Mouse (Mus musculus) stomach, embryonic 16.5 days (tissue): ENCODE measurements at regions not wholly inside any gene's neighbourhood (a gene's known extent, or its start where the extent isn't known, plus 50 kb on each side); places are given as distances from the start of the nearest gene placed in this dataset.

ENCODE experiments used
- ATAC-seq: fragments of 200-750 bp; cut with Nextera tagmentation; 2 replicates; pipeline ENCODE4 v1.8.0; 2017; ENCODE audit warnings: moderate number of reproducible peaks, moderate TSS enrichment; ENCODE audit not compliant: insufficient read depth, low FRiP score
- H3K27ac ChIP-seq: fragments of 300-500 bp; sonication (generic); 2 replicates; pipeline ENCODE4 v1.5.1; 2014; ENCODE audit warnings: low read length
- H3K27me3 ChIP-seq: fragments of 300-500 bp; sonication (generic); 2 replicates; pipeline ENCODE4 v1.6.1; 2014; ENCODE audit warnings: low read length, control low read depth, mixed read lengths; ENCODE audit not compliant: control insufficient read depth, insufficient read depth
- H3K36me3 ChIP-seq: fragments of 300-500 bp; sonication (generic); 2 replicates; pipeline ENCODE4 v1.6.1; 2014; ENCODE audit warnings: low read length; ENCODE audit not compliant: control insufficient read depth, insufficient read depth
- H3K4me1 ChIP-seq: fragments of 300-500 bp; sonication (generic); 2 replicates; pipeline ENCODE4 v1.6.1; 2014; ENCODE audit warnings: low read length, control low read depth, mixed read lengths; ENCODE audit not compliant: control insufficient read depth, insufficient read depth
- H3K4me2 ChIP-seq: fragments of 300-500 bp; sonication (generic); 2 replicates; pipeline ENCODE4 v1.6.1; 2014; ENCODE audit warnings: low read depth, low read length, mixed read lengths
- H3K4me3 ChIP-seq: fragments of 300-500 bp; sonication (generic); replicated peaks from 2 replicates; pipeline ENCODE4 v1.5.1; 2014; ENCODE audit warnings: mild to moderate bottlenecking, low read length
- H3K9ac ChIP-seq: fragments of 300-500 bp; sonication (generic); 2 replicates; pipeline ENCODE4 v1.6.1; 2014; ENCODE audit warnings: low read length
- H3K9me3 ChIP-seq: fragments of 300-500 bp; sonication (generic); replicated peaks from 2 replicates; pipeline ENCODE4 v1.6.1; 2016; ENCODE audit warnings: low read length, control low read depth; ENCODE audit not compliant: control insufficient read depth
- WGBS: fragments of 180-500 bp; shearing (Covaris S2); extraction: QIAGEN DNeasy Blood & Tissue Kit; methylation state at CpG from one replicate; pipeline ENCODE4 v1.1.7; 2014; 5-methylcytosine and 5-hydroxymethylcytosine counted together

GRCm38 (mm10) chr15:62331138-62331800, 1408.5 kb upstream of the A1bg start:
- H3K4me1 ChIP-seq: peaks cover 9% of the 10 kb centered on the region; the same call in 1 of the 2 replicates
- no peak overlapping the region for H3K27ac ChIP-seq
- H3K9ac ChIP-seq: no peak overlapping the region
- H3K4me3 ChIP-seq: no peak overlapping the region
- 90% methylated on average over 3 of the region's 3 CpGs for WGBS
- H3K4me2 ChIP-seq: no peak overlapping the region
- H3K36me3 ChIP-seq: no peaks in the 10 kb centered on the region
- no peaks in the 10 kb centered on the region for H3K9me3 ChIP-seq
- no peak for ATAC-seq
- H3K27me3 ChIP-seq: no peaks in the 10 kb centered on the region

- Histone ChIP-seq H3K4me1 (peaks cover 9% of the 10 kb centered on the region; the same call in 1 of the 2 replicates), H3K9ac (no peak overlapping the region), H3K36me3 (no peaks in the 10 kb centered on the region), H3K27ac (no peak overlapping the region), H3K4me2 (0 out of 2 replicates have a peak overlapping the region, but pooled peaks have one; percentile 1), H3K27me3 (no peaks in the 10 kb centered on the region), H3K4me3 (no peak overlapping the region), H3K9me3 (no peaks in the 10 kb centered on the region)
- no peak for ATAC-seq
- 5% methylated on average over 3 of the region's 3 CpGs for WGBS
These were observed 1406.1 kb upstream of the A1bg start for GRCm38 (mm10) chr15:62328920-62329319.

- Histone ChIP-seq H3K9me3 (no peaks in the 10 kb centered on the region), H3K36me3 (no peaks in the 10 kb centered on the region), H3K4me3 (no peak overlapping the region), H3K4me1 (peaks cover 9% of the 10 kb centered on the region; the same call in 1 of the 2 replicates), H3K4me2 (peak overlapping the region; percentile 1; the same call in 1 of the 2 replicates), H3K27ac (no peak overlapping the region), H3K27me3 (no peaks in the 10 kb centered on the region), H3K9ac (no peak overlapping the region)
- ATAC-seq: 0 out of 2 replicates have a peak, but pooled peaks have one; percentile 33
- 40% methylated on average over 9 of the region's 9 CpGs for WGBS
These were observed 1405.6 kb upstream of the A1bg start for GRCm38 (mm10) chr15:62328305-62328881.

- Histone ChIP-seq H3K36me3 (no peaks in the 10 kb centered on the region), H3K9me3 (no peaks in the 10 kb centered on the region), H3K4me3 (no peak overlapping the region), H3K27me3 (no peaks in the 10 kb centered on the region), H3K27ac (no peak overlapping the region), H3K4me1 (peaks cover 9% of the 10 kb centered on the region; the same call in 1 of the 2 replicates), H3K9ac (no peak overlapping the region), H3K4me2 (no peak overlapping the region)
- ATAC-seq: no peak
- 72% methylated on average over 2 of the region's 2 CpGs for WGBS
These were observed 1404.7 kb upstream of the A1bg start for GRCm38 (mm10) chr15:62327481-62327880.

GRCm38 (mm10) chr15:62326524-62326923, 1403.7 kb upstream of the A1bg start:
- Histone ChIP-seq H3K9ac (no peak overlapping the region), H3K4me2 (no peak overlapping the region), H3K4me3 (no peak overlapping the region), H3K27me3 (no peaks in the 10 kb centered on the region), H3K27ac (no peak overlapping the region), H3K9me3 (no peaks in the 10 kb centered on the region), H3K4me1 (peaks cover 9% of the 10 kb centered on the region; the same call in 1 of the 2 replicates), H3K36me3 (no peaks in the 10 kb centered on the region)
- WGBS: 92% methylated on average over 4 of the region's 4 CpGs
- no peak for ATAC-seq

GRCm38 (mm10) chr15:62325451-62326290, 1402.9 kb upstream of the A1bg start:
- Histone ChIP-seq H3K27ac (no peak overlapping the region), H3K9ac (no peak overlapping the region), H3K9me3 (no peaks in the 10 kb centered on the region), H3K4me1 (peaks cover 9% of the 10 kb centered on the region; the same call in 1 of the 2 replicates), H3K4me3 (no peak overlapping the region), H3K36me3 (no peaks in the 10 kb centered on the region), H3K27me3 (no peaks in the 10 kb centered on the region), H3K4me2 (no peak overlapping the region)
- 81% methylated on average over 1 of the region's 1 CpGs for WGBS
- ATAC-seq: no peak

GRCm38 (mm10) chr15:62320966-62321365, 1398.2 kb upstream of the A1bg start:
- H3K4me1 ChIP-seq: no peaks in the 10 kb centered on the region
- no peaks in the 10 kb centered on the region for H3K36me3 ChIP-seq
- H3K27ac ChIP-seq: no peak overlapping the region
- ATAC-seq: no peak
- 59% methylated on average over 5 of the region's 5 CpGs for WGBS
- H3K9ac ChIP-seq: no peak overlapping the region
- no peaks in the 10 kb centered on the region for H3K9me3 ChIP-seq
- H3K4me3 ChIP-seq: no peak overlapping the region
- no peak overlapping the region for H3K4me2 ChIP-seq
- H3K27me3 ChIP-seq: no peaks in the 10 kb centered on the region

GRCm38 (mm10) chr15:62314449-62314848, 1391.6 kb upstream of the A1bg start:
- Histone ChIP-seq H3K9me3 (no peaks in the 10 kb centered on the region), H3K4me2 (no peak overlapping the region), H3K9ac (no peak overlapping the region), H3K4me3 (no peak overlapping the region), H3K4me1 (no peaks in the 10 kb centered on the region), H3K27ac (no peak overlapping the region), H3K27me3 (no peaks in the 10 kb centered on the region), H3K36me3 (no peaks in the 10 kb centered on the region)
- ATAC-seq: no peak
- 54% methylated on average over 2 of the region's 2 CpGs for WGBS

GRCm38 (mm10) chr15:62302233-62302632, 1379.4 kb upstream of the A1bg start:
- ATAC-seq: no peak
- 85% methylated on average over 3 of the region's 3 CpGs for WGBS
- H3K4me1 ChIP-seq: no peaks in the 10 kb centered on the region
- no peak overlapping the region for H3K9ac ChIP-seq
- no peaks in the 10 kb centered on the region for H3K9me3 ChIP-seq
- no peak overlapping the region for H3K27ac ChIP-seq
- no peaks in the 10 kb centered on the region for H3K36me3 ChIP-seq
- H3K4me2 ChIP-seq: no peak overlapping the region
- H3K4me3 ChIP-seq: no peak overlapping the region
- H3K27me3 ChIP-seq: no peaks in the 10 kb centered on the region
